Mouse (Mus musculus) T-cell, adult 2 months (primary cell): ENCODE measurements around the gene Sel1l3.

Source experiments
- DNase-seq: peaks from one replicate; pipeline ENCODE4 v3.0.0; 2022; ENCODE audit warnings: low spot score

Sel1l3 gene

DNA sequence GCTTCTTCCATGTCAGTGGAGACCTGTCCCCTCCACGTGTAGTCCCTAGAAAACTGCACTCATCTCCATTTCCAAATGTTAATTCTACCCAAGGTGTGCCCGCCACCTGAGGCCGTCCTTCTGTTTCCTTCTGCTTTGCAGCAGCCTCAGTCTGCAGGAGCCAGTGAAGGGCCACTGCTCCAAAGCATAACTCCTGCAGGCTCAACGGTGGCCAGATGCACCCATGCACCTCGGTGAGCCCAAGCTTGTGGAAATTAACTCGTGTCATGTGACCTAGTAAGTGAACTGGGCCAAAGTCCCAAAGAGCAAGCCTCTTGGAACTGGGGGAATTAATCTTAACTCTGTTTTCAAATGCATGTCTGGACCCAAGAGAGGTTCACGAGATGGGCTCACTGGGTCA lies 40.8 kb downstream of the Sel1l3 start:
- DNase-seq, result no peak

DNA sequence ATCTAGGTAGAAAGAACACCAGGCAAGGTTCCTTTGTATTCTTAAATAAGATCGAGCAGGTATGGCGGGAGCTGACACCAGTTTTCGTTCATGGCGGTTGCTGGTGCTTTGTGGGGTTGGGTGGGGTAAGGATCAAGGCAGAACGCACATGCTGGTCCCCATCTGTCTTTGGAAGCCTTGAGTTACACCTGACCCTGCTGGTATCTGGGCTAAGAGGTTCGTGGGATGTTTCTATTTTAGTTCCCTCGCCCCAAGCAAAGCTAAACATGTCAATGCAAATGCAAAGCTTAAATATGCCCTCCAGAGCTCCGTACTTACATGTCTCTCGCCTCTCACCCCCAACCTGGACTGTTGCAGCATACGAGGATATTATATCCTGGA lies 41.5 kb downstream of the Sel1l3 start:
- no peak for DNase-seq

DNA sequence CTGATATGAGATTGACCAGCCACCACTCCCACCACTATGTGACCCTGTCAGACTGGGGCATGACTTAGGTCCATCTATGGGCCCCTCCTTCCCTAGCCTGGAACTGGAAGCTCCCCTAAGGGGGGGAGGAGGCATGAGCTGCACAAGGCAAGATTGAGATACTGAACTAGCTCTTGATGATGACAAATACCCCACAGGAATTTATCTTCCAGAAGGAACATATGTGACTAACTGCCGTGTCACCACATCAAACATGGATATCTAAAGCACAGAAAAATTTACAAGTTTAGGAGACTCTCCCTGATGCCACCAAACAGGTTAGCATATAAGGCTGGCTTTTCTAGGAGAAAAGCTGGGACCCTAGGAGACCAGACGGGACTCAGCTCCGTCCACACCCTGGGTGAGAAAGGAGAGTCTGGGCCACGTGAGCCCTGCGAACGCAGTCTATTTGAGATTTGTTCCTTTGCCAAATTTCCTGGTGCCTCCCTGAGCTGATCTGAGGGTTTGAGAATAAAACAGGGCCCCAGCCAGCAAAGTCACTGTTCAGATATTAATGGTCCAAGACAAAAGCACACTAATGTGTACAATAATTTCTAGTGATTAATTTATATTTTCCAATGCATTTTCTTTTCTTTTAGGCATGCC lies 42.0 kb downstream of the Sel1l3 start:
- DNase-seq, result no peak

DNA sequence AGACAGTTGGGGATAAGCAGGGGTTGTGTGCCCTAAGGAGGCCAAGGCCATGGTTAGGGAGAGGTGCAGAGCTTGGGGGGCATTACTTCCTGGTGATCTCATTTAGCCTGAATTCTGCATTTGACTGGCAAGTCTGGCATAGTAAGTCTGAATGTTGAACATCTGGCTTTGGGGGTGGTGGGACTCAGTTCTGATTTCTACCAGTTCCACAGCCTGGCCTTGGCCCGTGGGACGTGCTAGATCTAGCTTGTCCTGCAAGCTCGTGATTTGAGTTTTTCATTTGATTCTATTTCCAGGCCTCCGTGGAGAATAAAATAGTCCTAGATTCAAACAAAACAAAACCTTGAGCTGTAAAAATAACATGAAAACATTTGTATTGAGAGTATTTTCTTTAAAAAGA lies 46.2 kb downstream of the Sel1l3 start:
- no peak for DNase-seq

DNA sequence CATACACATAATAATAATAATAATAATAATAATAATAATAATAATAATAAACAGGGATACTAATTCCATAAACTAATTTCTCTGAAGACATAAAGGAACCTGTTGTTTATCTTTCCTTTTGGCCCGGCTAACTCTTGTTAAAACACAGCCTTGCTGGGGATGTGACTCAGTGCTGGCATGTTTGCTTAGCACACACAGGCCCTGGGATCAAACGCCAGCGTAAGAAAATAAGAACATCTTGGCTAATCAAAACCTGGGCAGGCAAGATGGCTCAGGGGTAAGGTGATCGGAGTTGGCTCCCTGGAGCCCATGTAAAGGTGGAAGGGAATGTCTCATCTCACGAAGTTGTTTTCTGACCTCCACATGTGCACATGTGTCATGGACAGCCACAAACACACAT lies 48.1 kb downstream of the Sel1l3 start:
- DNase-seq, result no peak

GRCm38 (mm10) chr5:53162436-53162835 lies 51.3 kb downstream of the Sel1l3 start:
- no peak for DNase-seq

DNA sequence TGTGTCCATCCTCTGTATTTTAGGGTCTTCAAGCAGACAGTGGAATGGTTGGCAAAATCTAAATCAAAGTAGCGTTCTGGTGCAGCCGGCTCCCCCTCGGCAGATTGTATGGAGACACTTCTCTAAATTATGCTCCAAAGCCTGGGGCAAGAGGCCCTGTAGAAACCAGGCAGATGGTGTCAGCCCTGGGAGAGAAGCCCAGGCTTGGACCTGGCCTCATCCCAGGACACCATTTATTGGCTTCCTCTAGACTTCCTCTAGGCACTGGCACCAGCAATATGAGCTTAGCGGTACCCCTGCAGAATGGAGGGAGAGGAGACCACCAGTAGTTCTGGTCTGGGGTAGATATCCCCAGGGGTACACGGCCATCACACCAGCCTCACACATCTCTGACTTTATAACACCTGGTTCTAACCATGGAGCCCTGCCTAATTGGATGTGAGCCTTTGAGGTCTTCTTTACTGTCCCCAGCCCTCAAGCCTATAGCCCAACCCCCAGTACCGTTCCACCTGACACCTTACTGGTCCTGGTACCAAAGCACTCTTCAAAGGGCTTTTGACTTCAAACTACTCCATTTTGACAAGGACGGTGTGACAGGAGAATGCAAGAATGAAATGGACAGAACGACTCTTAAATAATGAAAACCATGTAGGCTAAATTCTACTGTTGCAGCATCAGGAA lies 52.1 kb downstream of the Sel1l3 start:
- no peak for DNase-seq

DNA sequence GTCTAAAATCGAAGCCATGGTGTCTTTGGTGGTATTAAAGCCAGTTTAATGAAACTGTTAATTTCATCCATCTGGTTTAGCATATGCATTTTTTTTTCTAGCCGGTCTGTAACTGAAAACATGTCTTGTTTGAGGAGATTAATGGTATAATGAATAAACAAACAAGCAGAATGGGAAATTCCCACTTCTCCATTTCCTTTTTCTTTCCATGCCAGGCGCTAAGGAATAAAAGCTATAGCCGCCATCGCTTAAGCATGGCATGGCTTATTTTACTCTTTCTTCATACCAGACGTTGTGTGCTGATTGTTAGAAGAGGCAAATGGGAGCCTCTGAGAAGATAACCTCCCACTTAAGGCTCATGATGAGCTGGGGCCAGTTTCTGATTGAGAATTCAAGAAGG lies 53.5 kb downstream of the Sel1l3 start:
- DNase-seq, result no peak

- DNase-seq, result no peak
Observed at GRCm38 (mm10) chr5:53159631-53160030, 54.1 kb downstream of the Sel1l3 start.

DNA sequence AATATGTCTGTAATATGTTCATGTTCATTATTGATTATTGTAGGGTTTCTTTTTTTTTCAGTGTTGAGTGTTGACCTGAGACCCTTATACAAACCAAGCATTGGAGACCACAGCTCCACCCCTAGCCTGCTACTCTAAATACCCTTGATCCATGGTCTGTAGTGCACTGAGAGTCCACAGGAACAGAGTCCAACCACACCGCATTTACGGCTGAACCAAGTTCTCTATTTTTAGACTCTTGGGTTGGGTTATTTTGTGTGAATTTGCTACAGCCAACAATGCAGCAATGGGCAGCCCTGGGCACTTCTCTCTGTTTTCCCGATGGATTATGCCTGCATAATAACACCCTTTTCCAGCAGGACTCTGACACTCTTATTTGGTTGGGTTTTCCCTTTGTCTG lies 54.6 kb downstream of the Sel1l3 start:
- no peak for DNase-seq

GRCm38 (mm10) chr5:53155985-53156679 lies 57.6 kb downstream of the Sel1l3 start:
- DNase-seq, result no peak

DNA sequence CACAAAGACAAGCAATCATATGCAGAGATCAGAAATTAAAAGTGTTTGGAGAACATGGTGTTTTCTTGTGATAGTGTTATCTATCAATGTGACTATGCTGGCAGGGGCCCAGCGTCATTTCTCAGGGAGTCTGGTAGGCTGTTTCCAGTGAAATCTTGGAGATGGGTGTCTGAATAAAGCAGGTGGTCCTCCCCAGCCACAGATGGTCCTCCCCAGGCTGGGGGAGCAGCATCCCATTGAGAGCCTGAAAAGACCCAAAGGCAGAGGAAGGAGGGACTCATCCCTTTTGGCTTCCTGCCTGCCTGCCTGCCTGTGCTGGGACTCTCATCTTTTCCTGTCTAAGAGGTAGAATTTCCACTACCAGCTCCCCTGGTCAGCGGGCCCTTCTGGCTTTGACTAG lies 59.2 kb downstream of the Sel1l3 start:
- no peak for DNase-seq

DNA sequence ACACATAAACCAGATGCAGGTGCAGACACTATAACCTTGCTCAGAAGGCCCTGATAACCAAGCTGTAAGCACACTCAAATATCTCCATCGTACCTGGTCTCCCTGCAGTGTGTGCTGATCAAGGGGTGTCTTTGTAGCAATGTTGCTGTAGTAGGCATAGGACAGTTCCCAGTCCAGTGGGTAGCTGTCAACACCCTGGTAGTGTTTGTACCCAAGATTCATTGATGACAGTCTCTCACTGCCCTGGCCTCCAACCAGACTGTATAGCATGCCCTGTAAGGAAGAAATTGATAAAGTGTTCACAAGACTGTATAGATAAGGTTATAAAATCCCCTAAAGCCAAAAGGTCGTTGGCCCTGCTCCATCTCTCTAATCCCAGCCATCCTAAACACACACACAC lies 59.6 kb downstream of the Sel1l3 start:
- DNase-seq, result no peak

- DNase-seq, result no peak
Observed at GRCm38 (mm10) chr5:53153144-53153543, 60.6 kb downstream of the Sel1l3 start.

DNA sequence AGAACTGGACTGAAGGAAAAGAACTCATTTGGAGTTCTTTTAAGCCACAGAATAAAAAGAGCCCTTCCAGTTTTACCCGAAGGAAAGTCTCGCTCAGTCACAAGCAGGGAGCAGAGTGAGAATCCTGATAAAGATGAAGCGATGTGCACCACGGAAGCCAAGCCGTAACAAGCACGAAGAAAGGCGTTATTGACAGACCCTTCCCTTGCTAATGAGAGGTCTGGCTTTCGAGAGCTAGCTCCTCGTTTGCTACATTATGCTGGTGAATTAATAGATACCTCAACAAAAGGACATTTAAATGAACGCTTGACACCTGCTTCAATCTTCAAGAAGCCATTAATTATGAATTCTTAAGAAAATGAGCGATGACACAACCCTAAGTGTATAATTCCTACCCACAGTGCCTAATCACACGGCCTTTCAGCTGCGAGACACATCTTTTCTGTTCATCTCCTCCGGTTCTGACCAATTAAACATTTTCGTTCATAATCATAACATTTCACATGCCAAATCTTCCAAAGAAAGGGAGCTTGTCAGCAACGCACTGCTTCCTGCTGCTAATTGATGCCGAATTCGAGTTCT lies 62.3 kb downstream of the Sel1l3 start:
- DNase-seq, result no peak

GRCm38 (mm10) chr5:53148960-53149685 lies 64.6 kb downstream of the Sel1l3 start:
- no peak for DNase-seq

DNA sequence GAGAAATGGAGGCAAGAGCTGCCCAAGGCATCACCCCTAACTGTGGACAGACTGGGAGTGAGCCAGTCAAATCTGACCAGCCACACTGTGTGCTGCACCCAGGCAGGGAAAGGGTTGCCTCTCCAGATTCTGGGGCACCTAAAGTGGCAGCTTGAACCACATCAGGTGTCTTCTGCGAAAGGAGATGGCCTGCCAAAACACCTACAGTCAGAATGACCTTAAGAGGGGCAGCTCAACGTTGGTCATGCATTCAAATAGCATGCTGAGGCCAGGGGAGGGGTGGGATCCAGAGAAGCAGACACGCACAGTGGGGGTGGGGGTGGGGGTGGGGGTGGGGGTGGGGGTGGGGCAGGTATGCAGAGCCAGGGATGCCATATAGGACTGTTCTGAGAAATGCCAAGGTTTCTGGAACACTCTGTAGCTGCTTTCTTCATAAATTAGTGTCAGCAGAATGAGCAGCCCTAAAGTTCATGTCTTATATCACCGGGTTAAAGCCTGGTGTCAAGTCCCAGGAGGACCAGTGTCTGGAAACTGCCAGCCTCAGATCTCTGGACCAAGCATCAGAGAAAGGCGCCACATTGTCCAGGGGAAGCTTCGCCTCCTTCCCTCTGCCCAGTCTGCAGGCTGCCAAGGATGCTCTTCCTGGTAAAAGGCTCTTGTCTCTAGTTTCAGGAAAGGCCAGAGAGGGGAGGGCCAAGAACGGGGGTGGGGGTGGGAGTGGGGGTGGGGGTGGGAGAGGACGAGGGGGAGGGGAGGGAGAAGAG lies 65.4 kb downstream of the Sel1l3 start:
- DNase-seq, result no peak

DNA sequence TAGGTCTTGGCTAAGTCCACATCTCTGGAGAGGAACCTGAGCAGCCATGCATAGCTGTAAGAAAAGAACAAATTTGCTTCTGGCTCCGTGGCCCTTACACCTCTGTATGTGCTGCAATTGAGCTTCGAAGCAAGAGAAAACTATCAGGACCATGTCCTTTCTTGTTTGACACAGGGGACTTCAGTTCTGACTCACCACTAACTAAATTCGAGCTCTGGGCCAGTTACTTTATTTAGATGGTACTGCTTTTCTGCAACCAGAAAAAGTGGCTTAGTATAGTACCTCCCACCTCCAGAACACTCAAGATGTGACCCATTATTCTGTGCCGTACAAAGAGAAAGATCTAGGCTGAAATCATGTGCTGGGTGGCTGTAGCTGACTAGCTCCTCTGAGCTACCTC lies 66.3 kb downstream of the Sel1l3 start:
- no peak for DNase-seq

DNA sequence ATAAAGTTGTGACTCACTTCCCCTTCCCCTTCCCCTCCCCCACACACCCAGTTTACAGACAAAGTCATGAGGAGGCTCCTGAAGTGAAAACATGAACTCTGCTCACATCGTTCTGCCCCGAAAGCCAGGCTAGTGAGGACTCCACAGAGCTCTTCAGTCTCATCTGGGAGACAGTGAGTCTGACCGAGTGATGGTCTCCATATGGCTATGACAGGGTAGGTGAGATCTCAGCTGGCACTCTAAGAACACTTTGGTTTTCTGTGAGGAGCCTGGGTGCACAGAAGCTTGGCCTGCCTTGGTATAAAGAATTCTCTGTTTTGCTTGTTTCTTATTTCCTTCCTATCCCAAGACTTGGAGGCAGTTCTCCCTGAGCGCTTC lies 67.1 kb downstream of the Sel1l3 start:
- DNase-seq, result no peak

GRCm38 (mm10) chr5:53146049-53146683 lies 67.6 kb downstream of the Sel1l3 start:
- no peak for DNase-seq

GRCm38 (mm10) chr5:53142587-53142986 lies 71.1 kb downstream of the Sel1l3 start:
- DNase-seq, result no peak
